Mouse (Mus musculus) CH12F3 (cell line): ENCODE data around the gene Itga4.

Experiments used
- in situ Hi-C: fragments of 300-500 bp; cut with MboI; formaldehyde crosslinking; loops from 2 replicates; pipeline ENCODE4 v1.14.3; 2020; ENCODE audit warnings: low sequenced_read_pairs

Itga4 gene

DNA sequence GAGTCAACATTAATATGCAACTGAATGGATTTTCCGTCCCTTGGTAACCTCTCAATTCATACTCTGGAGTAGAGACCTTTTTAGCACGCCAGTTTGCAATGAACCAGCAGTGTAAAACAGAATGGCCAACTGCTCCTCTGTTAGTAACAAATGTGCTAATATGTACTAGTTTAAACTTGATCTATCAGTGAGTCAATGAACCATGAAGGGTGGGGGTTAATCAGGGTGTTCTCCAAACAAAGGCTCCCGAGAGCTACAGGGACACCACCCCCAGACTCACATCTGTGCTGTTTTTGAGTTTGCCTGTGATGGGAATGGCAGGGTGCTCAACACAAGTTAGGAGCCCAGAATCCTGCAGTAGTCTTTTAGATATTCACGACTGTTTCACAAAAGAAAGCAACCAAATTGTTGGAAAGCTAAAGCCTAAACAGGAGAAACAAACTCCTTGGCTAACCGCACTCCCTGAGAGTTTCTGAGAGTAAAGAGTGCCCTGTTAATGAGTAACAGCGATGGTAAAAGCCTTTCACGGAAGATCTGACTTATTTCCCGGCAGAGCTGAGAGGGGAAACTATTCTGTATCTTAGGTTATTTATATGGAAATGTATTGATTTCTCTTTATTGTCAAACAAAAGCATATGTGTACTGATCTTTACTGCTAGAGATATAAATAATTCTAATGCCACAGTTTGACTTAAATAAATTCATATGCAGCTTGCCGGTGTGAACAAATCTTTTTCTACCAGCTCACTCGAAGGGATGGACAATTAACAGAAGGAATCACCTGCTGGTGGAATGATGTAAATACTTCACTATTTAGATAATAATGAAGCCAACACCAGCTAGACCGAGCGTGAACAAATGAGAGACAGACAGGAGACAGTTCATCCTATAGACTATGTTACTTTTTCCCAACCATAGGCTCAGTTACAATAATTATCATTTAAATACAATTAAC, 124.1 kb downstream of the Itga4 start:
- in situ Hi-C loops: loop anchor here (10.0 kb wide), 1 partner anchor 115 kb away; no protein-coding TSS in a partner anchor
